Mouse (Mus musculus) kidney, postnatal 36 days (tissue): ENCODE results near the gene Map2k5.
A peak's percentile ranks its signal among the peaks of the same experiment; 100 is the strongest.

ENCODE experiments used
- DNase-seq, 2 experiments: peaks; one replicate each; pipeline ENCODE4 v3.0.0; 2021 to 2022; ENCODE audit warnings: mixed read lengths in 2 of 2

The Map2k5 gene

GRCm38 (mm10) chr9:63250841-63251626, 126.7 kb downstream of the Map2k5 start:
- DNase-seq, result no peak

DNA sequence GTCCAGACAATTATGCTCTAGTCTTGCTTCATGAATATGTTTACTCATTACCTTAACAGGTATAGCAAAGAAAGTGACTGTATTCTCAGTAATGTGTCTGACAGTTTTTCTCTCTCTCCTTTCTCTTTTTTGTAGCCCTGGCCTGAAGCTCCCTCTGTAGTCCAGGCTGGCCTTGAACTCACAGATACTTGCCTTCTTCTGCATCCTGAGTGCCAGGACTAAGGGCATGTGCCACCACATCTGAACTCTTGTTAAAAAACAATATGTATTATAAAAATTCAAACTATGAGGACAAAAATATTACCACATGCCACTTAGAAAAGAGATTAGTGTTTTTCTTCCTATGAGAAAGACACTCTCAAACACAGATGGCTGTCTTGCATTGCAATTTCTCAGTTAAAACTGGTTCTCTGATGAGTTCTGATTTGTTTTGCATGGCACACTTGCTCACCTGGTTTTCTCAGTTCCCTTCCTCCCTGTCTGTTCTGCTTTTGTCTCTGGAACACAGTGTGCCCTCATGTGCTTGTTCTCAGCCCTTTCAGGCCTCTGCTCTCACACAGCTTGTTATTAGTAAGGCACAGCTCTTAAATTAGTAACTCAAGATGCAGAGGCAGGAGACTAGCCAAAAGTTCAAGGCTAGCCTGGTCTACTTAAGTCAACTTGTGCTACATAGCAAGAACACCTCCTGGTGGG, 129.5 kb downstream of the Map2k5 start:
- DNase-seq, result no peak

DNA sequence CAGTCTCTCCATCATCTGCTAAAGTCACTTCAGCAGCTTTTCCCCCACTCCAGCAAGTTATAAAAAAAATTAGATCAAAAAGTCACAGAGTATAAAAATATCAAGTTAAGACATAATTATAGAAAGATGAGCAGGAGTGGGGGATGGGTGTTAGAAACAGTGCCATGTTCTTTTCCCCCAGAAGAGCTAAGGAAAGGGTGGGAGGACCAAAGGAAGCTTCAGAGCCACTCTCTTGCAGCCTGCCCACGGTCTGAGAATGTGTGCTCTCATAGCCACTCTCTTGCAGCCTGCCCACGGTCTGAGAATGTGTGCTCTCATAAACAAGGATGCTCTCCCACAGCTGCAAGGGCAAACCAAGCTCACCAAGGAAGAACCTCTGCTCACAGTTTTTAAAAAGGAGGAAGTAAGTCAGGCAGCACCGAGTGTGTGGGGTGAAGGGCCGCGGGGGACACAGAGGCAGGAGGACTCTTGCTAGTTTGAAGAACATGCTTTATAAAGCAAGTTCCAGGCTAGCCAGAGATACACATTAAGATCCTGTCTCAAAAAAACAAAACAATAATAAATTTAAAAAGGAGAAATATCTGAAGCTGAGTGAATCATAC, 131.0 kb downstream of the Map2k5 start:
- DNase-seq, result no peak

- peak in 1 of 2 experiments; percentile 8 for DNase-seq
These were observed 135.7 kb downstream of the Map2k5 start for GRCm38 (mm10) chr9:63241961-63242360.

DNA sequence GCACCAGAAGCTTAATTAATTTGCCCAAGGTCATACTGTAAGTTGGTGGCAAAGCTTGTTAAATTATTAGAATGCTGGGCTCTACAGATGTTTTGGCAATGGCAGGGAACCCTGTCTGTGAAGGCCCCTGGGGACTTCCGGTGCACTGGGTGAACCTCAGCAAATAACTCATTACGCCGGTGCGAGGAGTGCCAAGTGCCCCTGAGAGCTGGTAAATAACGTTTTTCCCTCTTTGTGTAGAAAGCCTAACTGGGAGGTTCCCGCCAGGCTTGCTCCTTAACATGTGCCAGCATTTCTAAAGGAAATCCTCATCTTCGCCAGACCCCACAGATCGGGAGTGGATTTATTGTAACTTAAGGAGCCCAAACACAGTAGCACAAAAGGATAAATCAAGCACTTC, 136.5 kb downstream of the Map2k5 start:
- DNase-seq, result peak; percentile 16 to 23

- DNase-seq, result no peak
These were observed 143.3 kb downstream of the Map2k5 start for GRCm38 (mm10) chr9:63234356-63234755.

GRCm38 (mm10) chr9:63230289-63230688, 147.4 kb downstream of the Map2k5 start:
- DNase-seq, result no peak

GRCm38 (mm10) chr9:63229124-63229523, 148.6 kb downstream of the Map2k5 start:
- peak; percentile 9 to 28 for DNase-seq

GRCm38 (mm10) chr9:63222161-63222560, 155.5 kb downstream of the Map2k5 start:
- no peak for DNase-seq

DNA sequence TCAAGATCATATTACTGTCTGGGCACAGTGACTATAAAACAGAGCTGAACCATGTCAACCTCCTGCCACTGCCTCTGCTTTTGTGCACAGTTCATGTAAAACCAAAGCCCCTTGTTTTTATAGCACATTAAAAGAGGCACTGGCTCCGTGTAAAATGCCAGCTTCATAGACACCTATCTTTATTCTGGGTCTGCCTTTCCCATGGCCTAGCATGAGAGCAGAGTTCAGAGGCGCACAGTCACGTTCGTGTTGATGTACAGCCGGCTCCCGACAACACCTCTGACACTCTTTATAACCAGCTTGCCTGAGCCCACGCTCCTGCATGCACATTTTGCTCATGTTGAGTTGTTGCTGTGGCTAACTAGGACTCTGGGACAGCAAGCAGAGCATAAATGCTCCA, 157.9 kb downstream of the Map2k5 start:
- DNase-seq, result no peak

GRCm38 (mm10) chr9:63215031-63215430, 162.7 kb downstream of the Map2k5 start:
- DNase-seq, result no peak

DNA sequence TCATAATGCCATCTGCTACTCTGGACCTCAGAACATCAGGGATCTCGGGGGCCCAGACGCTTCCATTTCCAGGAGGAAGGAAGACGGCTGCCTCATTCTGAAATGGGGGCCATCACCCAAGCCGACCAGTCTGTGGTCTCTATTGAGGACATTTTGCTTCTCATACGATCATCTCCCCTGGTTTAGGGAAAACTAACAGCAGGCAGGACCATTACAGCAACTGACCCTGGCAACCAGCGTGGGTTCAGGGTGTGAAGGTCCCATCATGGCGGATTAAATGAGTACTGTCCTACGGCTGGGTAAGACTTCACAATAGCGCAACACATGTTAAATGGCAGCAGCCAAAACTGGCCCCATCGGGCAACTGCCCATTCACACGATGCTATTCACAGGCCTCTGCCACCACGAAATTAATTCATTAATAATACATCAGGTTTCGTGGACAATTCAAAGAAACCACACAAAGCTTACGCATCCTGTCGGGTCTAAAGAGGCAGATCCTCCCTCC, 170.9 kb downstream of the Map2k5 start:
- DNase-seq, result no peak

DNA sequence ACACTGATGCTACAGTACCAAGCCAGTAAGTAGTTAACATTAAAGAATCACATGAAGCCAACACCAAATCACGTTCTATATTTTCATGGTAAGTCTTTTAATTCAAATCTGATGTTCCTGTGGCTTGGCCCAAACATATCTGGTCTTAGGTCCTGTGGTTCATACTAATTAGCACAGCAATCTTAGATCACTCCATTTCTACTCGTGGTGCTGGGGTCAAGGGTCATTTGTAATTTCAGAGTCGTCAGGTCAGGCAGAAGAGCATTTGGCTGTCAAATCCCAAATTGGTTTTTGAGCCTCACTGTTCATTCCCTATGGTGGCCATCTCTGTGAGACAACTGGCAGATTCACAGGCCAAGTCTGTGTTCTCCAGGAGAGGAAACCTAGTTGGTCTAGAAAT, 174.2 kb downstream of the Map2k5 start:
- no peak for DNase-seq

DNA sequence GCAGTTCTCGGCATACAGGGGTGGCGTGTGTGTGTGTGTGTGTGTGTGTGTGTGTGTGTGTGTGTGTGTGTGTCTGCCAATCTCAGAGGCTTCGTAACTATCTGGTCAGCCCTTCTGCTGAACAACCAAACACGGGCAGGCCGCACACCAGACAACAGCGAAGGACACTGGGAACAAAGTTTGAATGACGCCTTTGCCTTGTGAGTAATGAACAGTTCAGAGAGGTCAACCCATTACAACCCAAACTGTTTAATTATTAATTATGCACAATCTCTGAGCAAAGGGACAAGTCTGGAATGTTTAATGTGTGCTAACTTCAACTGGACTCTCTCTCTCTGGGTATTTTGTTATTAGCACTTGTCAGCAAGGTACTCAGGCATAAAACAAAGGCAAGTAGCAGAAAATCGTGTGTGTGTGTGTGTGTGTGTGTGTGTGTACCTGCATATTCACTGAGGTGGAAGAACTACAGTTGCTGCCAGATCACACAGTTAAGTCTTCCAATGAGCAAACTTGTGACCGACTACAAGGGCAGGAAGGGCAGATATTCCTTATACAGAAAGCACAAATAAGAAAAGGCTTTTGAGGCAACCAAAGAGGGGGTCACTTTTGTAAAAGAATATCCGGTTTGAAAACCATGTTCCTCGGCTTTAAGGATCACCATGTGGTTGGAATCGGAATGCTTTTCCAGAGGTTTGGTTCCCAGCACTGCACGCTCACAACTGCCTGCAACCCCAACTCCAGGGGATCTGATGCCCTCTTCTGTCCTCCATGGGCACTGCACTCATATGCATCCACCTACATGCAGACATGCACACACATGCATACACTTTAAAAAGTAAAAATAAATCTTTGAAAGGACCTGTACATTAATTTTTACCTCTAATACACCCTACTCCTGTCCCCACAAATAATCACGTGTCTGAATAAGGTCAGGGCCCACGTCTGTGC, 176.1 kb downstream of the Map2k5 start:
- DNase-seq, result peak; percentile 80 to 84

GRCm38 (mm10) chr9:63197252-63197651, 180.4 kb downstream of the Map2k5 start:
- DNase-seq, result peak in 1 of 2 experiments; percentile 35

- no peak for DNase-seq
These were observed 181.5 kb downstream of the Map2k5 start for GRCm38 (mm10) chr9:63196114-63196682.

- no peak for DNase-seq
These were observed 182.2 kb downstream of the Map2k5 start for GRCm38 (mm10) chr9:63195523-63195922.

DNA sequence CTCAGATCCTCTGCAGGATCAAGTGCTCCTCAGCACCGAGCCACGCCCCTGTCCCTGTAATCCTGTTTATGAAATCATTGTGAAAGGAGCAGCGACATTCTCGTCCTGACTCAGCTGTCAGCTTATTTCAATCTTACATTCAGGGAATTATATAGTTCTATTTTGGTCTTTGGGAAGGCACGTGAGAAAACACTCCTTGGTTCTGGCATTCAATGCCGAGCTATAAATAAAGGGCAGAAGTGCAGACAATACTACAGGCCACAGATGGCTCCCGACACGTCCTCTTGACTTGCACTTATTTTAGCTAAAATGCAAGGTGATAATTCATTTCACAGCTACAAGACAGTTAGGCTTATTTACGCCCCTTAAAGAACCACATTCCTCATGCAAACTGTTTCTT, 182.9 kb downstream of the Map2k5 start:
- DNase-seq, result no peak

DNA sequence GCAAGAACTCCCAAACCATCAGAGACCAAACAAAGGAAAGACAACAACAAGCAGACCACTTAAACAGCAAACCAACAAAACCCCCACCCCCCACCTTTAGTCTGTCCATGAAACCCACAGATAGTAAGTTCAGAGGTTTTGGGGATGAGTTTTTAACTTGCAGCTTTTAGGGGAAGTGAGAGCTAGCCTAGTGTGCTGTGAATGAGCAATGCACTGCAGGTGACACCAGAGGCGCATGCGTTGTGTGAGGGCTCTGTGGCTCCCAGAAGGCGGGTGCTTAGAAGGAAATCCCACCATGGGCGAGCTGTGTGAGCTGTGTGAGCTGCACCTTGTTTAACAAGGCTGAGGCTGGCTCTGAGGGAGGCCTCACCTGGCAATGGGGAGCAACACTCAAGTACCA, 184.9 kb downstream of the Map2k5 start:
- DNase-seq, result no peak

DNA sequence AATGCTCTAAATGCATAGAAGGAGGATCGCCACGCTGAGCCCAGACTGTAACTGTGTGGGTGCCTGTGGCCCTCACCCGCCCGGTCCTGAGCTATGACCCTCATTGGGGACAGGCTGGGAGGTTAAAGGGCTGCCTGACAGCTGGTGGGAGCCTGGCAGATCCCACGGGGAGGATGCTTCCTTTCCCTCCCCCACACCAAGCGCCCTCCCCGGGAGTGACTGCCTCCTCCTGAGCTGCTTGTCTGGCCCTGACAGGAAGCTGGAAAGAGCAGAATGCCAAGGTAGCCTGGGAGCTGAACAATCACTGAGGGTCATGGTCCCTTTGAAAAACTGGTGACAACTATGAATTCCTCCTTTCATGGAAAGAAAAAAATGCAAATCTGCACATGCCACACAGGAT, 190.4 kb downstream of the Map2k5 start:
- DNase-seq, result peak; percentile 20 to 40

GRCm38 (mm10) chr9:63185249-63185648, 192.5 kb downstream of the Map2k5 start:
- DNase-seq, result no peak

- no peak for DNase-seq
These were observed 193.8 kb downstream of the Map2k5 start for GRCm38 (mm10) chr9:63183864-63184263.
